In the genomic region with DNA sequence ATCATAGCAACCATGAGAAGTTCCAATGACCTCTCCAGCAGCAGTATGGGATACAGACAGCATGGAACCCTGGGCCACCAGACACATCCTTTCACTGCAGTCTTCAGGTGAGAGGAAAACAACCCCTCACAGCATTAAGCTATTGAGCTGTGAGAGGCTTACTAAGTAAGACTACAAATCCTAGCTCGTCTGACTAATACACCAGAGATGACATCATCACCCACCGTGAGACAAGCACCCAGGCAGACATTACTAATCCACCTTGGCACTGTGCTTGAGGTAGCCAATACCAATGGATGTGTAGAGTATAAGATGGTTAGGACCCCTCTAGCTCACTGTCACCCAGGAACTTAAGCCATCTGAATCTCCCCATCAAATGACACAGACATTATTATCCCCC, we compare ENCODE assay signal across 22 mouse cellular contexts.
DNase-seq lines count a peak whose midpoint lies in the region; TF ChIP-seq lines count a peak whose summit lies in the region.
"Had no signal": no experiment of that assay in that cellular context is flagged by ENCODE, and none has a peak within 500 bp of the region (broad histone marks: within the 10 kb centered on the region; RNA-seq: fewer than 3 reads in every experiment).

No protein-coding gene starts in this region.

- H3K4me1 ChIP-seq in kidney, adult 2 months (ENCODE audit: control insufficient read depth, insufficient read depth, low read length): no peaks in the 10 kb centered on the region
- H3K4me1 ChIP-seq: heart, embryonic 15.5 days had no signal

- no peaks in the 10 kb centered on the region for H3K27me3 ChIP-seq in kidney, adult 2 months (replicated peaks; ENCODE audit: control insufficient read depth, insufficient read depth, low read length)
- H3K27me3 ChIP-seq: heart, embryonic 15.5 days had no signal

- no peak for TF ChIP-seq CTCF in kidney, adult 2 months (conservative IDR thresholded peaks at IDR 0.05; ENCODE audit: insufficient read depth, insufficient read length, low read depth, low read length)

- WGBS in kidney, adult 2 months: 56% methylated on average over 2 of the region's 2 CpGs

- H3K27ac ChIP-seq in kidney, adult 2 months (ENCODE audit: insufficient read depth, low read depth, low read length): no peak overlapping the region
- H3K27ac ChIP-seq: gastrocnemius, adult 2 months; heart, embryonic 15.5 days; hindbrain, embryonic 14.5 days; hindbrain, postnatal 0 days had no signal

- peak; percentile 46 for DNase-seq in adrenal gland, adult 2 months
- DNase-seq in adrenal gland, postnatal 25 days: no peak
- DNase-seq in 3T3-L1 (ENCODE audit: low read depth, low spot score) (peak; percentile 74), NIH3T3 (ENCODE audit: low read depth) (peak; percentile 59)
- DNase-seq in kidney, adult 2 months: no peak
- no peak for DNase-seq in right cerebral cortex, adult 2 months (ENCODE audit: low spot score in 2 of 2)
- no peak for DNase-seq in cerebellum, postnatal 14 days
- DNase-seq: adrenal gland, postnatal 10 days; B cell, adult 2 months; cerebellum, adult 11 months; cerebellum, adult 2 months; cerebellum, postnatal 10 days; forebrain, postnatal 0 days; gastrocnemius, adult 2 months; gastrocnemius, postnatal 14 days; heart, adult 11 months; heart, postnatal 10 days; heart, postnatal 4 days; kidney, adult 18-20 months had no signal

- TF ChIP-seq POLR2A in kidney, adult 2 months (IDR thresholded peaks at IDR 0.05; ENCODE audit: low read depth, low read length): no peak

- H3K4me3 ChIP-seq in kidney, adult 2 months (ENCODE audit: insufficient read depth, low read depth, low read length): no peak overlapping the region
- H3K4me3 ChIP-seq: gastrocnemius, adult 2 months; heart, embryonic 15.5 days had no signal

- H3K36me3 ChIP-seq in kidney, adult 2 months (ENCODE audit: control insufficient read depth, insufficient read depth, low read length): no peaks in the 10 kb centered on the region
- H3K36me3 ChIP-seq: heart, embryonic 15.5 days had no signal

Comparison
In these comparisons a context has a peak if more than half of its experiments do, and no peak if none do; other contexts are left out.
1. DNase-seq: peak in adrenal gland, adult 2 months (single experiment), 3T3-L1 (single experiment) and NIH3T3 (single experiment); none in adrenal gland, postnatal 25 days (single experiment), kidney, adult 2 months (single experiment), right cerebral cortex, adult 2 months (0 of 2) and cerebellum, postnatal 14 days (0 of 2).